Mouse (Mus musculus): ENCODE measurements at regions not wholly inside any gene's neighbourhood (a gene's known extent, or its start where the extent isn't known, plus 50 kb on each side); places are given as distances from the start of the nearest gene placed in this dataset.

DNA sequence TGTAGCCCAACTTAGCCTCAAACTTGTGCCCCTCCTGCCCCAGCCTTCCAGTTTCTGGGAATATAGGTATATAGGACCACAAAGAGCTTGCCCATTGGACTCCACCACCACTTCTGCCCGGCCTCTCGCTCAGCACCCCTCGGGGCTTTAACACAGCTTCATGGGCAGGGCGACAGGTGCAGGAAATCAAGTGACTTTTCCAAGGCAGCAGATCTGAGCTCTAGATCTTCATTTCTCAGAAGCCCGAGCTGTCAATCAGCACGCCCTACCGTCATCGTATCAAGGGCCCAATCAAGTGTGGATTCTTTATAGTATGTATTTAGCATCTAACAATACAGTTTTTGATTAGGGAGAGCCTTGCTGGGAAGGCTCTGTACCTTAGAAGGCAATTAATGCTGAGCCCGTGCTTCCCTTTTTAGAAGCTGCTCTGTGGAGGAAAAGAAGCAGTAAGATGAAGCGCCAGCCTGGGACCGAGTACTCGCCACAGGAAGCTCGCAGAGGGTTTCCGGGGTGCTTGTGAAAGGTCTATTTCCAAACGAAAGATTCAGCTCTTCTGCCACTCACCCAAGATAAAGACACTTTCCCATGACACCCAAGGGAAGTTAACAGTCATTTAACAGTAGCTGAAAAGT is 56.9 kb upstream of the E2f3 start:
- ATAC-seq (ENCODE audit: insufficient number of reproducible peaks, insufficient read depth, low FRiP score, low TSS enrichment, low read depth): no peak
- Histone ChIP-seq H3K27ac (no peak overlapping the region), H3K4me1 (replicated peaks) (no peaks in the 10 kb centered on the region), H3K9me3 (no peaks in the 10 kb centered on the region), H3K4me3 (replicated peaks) (no peak overlapping the region), H3K36me3 (no peaks in the 10 kb centered on the region), H3K4me2 (no peak overlapping the region), H3K27me3 (no peaks in the 10 kb centered on the region), H3K9ac (replicated peaks) (no peak overlapping the region)
- WGBS: 80% methylated on average over 15 of the region's 15 CpGs

DNA sequence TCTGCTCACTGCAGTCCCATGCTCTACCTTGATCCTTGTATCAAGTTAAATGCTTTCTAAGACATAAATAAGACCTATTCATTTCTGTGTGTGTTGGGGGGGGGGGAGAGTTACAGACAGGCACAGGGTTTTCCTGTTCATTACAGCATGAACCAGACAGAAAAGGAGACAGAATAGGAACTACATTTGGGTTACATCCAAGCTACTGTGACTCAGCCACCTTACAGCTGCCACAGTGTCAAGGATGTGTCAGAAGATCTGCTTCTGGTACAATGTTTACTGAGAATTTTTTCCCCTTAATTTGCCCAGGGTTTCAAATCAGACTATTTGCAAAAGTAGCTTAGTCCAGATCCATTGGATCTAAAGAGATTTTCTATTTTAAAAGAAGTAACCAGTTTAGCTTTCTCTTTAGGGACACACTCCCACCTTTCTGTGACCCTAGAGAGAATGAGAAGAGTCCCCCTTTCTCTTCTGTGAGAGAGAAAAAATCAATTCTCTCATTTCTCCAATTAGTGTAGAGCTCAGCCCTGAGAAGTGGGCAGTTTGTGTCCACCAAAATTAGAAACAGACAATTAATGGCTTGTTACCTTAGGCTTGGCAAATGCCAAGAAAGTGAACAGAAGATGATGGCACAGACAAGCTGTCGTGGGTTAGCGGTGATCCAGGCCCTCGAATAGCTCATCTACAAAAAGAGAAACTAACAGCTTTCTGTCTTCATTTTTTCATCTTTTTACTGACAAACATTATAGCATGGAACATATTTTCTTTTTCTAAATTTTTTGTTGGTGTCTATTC is 55.8 kb upstream of the E2f3 start:
- no peak overlapping the region for H3K4me2 ChIP-seq
- no peaks in the 10 kb centered on the region for H3K4me1 ChIP-seq (replicated peaks)
- no peak for ATAC-seq (ENCODE audit: insufficient number of reproducible peaks, insufficient read depth, low FRiP score, low TSS enrichment, low read depth)
- no peak overlapping the region for H3K9ac ChIP-seq (replicated peaks)
- WGBS: 90% methylated on average over 3 of the region's 3 CpGs
- H3K36me3 ChIP-seq: no peaks in the 10 kb centered on the region
- H3K27me3 ChIP-seq: no peaks in the 10 kb centered on the region
- no peaks in the 10 kb centered on the region for H3K9me3 ChIP-seq
- H3K4me3 ChIP-seq (replicated peaks): no peak overlapping the region
- H3K27ac ChIP-seq: no peak overlapping the region

DNA sequence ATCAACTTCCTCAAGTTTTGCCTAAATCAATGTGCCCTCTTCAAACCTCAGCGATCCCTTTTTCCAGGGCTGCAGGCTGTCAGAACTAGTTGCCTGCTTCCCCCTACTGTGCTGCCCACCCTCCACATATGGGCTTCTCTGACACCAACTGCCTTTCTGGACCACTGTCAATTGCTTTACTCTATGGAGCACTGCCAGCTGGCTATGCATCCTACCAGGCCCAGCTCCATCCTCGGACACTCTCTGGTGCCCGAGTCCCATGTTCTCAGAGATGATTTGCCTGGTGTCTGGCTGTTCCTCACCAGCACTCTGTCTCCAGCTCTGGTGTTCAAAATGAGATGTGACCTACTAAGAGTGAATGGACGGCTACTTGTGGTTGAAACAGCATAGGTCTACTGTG is 54.4 kb upstream of the E2f3 start:
- H3K27me3 ChIP-seq: no peaks in the 10 kb centered on the region
- no peak overlapping the region for H3K27ac ChIP-seq
- no peaks in the 10 kb centered on the region for H3K4me1 ChIP-seq (replicated peaks)
- H3K4me3 ChIP-seq (replicated peaks): no peak overlapping the region
- ATAC-seq (ENCODE audit: insufficient number of reproducible peaks, insufficient read depth, low FRiP score, low TSS enrichment, low read depth): no peak
- H3K9me3 ChIP-seq: no peaks in the 10 kb centered on the region
- no peak overlapping the region for H3K4me2 ChIP-seq
- WGBS: 90% methylated on average over 4 of the region's 4 CpGs
- H3K36me3 ChIP-seq: no peaks in the 10 kb centered on the region
- H3K9ac ChIP-seq (replicated peaks): no peak overlapping the region

DNA sequence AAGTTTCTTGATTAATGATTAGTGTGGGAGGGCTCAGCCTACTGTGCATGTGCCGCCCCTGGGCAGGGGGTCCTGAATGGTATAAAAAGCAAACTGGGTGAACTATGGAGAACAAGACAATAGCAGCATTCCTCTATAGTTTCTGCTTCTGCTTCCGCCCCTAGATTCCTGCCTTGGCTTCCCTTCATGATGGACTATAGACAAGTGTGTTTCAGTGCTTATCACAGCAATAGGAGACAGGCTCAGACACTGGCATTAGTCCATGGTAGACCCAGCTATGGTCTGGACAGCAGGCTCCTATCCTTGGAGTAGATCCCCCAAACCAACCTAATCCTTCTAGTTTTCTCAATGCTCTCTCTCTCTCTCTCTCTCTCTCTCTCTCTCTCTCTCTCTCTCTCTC is 53.9 kb upstream of the E2f3 start:
- Histone ChIP-seq H3K27me3 (no peaks in the 10 kb centered on the region), H3K36me3 (no peaks in the 10 kb centered on the region), H3K27ac (no peak overlapping the region), H3K4me2 (no peak overlapping the region), H3K9ac (replicated peaks) (no peak overlapping the region), H3K4me1 (replicated peaks) (no peaks in the 10 kb centered on the region), H3K4me3 (replicated peaks) (no peak overlapping the region), H3K9me3 (no peaks in the 10 kb centered on the region)
- 85% methylated on average over 2 of the region's 2 CpGs for WGBS
- ATAC-seq (ENCODE audit: insufficient number of reproducible peaks, insufficient read depth, low FRiP score, low TSS enrichment, low read depth): no peak

DNA sequence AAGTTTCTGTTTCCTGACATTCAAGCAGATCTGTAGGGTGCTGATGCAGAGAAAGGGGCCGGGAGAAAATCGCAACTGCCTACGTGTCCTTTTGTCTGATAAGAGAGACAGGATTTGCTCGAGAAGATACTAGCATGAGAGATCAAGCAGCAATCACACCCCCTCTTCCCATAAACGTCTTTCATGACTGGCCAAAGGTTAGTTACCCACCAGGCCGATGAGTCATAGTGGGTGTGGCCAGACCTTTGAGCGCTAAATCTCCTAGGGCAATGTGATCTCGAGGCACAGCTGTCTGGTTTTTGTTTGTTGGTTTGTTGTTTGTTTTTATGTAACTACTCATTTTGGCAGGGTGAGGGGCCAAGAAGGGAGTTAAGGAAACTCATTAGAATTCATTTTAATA is 50.7 kb upstream of the E2f3 start:
- H3K4me1 ChIP-seq (replicated peaks): no peaks in the 10 kb centered on the region
- no peak overlapping the region for H3K4me3 ChIP-seq (replicated peaks)
- no peak overlapping the region for H3K4me2 ChIP-seq
- H3K9me3 ChIP-seq: no peaks in the 10 kb centered on the region
- H3K27me3 ChIP-seq: no peaks in the 10 kb centered on the region
- no peaks in the 10 kb centered on the region for H3K36me3 ChIP-seq
- no peak overlapping the region for H3K27ac ChIP-seq
- 64% methylated on average over 8 of the region's 8 CpGs for WGBS
- H3K9ac ChIP-seq (replicated peaks): no peak overlapping the region
- no peak for ATAC-seq (ENCODE audit: insufficient number of reproducible peaks, insufficient read depth, low FRiP score, low TSS enrichment, low read depth)

DNA sequence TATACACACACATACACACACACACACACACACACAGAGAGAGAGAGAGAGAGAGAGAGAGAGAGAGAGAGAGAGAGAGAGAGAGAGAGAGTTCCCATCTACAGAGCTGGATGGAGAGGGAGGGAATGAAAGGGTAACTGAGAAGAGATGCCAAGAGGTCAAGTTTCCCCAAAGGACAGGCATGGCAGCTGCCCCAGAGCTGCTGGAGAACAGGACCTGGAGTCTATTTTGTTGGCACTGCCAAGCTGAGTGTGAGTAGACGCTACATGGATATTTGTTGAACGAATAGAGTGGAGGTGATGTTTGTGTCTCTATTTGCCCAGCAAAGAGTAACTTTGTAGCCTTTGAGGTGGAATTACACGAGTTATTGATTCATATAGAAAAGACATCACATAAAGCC is 50.2 kb upstream of the E2f3 start:
- ATAC-seq (ENCODE audit: insufficient number of reproducible peaks, insufficient read depth, low FRiP score, low TSS enrichment, low read depth): no peak
- 92% methylated on average over 3 of the region's 3 CpGs for WGBS
- H3K4me2 ChIP-seq: no peak overlapping the region

More for the DNA sequence above, 50.2 kb upstream of the E2f3 start:
- H3K27me3 ChIP-seq: no peaks in the 10 kb centered on the region
- H3K36me3 ChIP-seq: no peaks in the 10 kb centered on the region
- H3K4me3 ChIP-seq (replicated peaks): no peak overlapping the region
- H3K27ac ChIP-seq: no peak overlapping the region
- H3K4me1 ChIP-seq (replicated peaks): no peaks in the 10 kb centered on the region
- H3K9me3 ChIP-seq: no peaks in the 10 kb centered on the region
- no peak overlapping the region for H3K9ac ChIP-seq (replicated peaks)
